Mouse (Mus musculus): ENCODE data around the gene Ptch2. TPM values are rescaled to one million over a fixed set of nuclear protein-coding genes. Genes with fewer than 3 reads are reported as not detected.

Gene Ptch2
- total RNA-seq, 2 experiments from 2014 or later, result 5.8 to 6.5 TPM

- intact Hi-C loops (cut with DNase I), result no loop called here
- no peak for DNase-seq
Measured at GRCm38 (mm10) chr4:117126675-117127290, 30.9 kb downstream of the Ptch2 start, which contains the start of gene Tctex1d4. TSS of gene Tctex1d4 (plus strand) at chr4:117126794.

GRCm38 (mm10) chr4:117127991-117128686, 32.3 kb downstream of the Ptch2 start:
- no peak for DNase-seq
- intact Hi-C loops (cut with DNase I), result no loop called here

- no peak for DNase-seq
- intact Hi-C loops (cut with DNase I), result no loop called here
Measured at GRCm38 (mm10) chr4:117130790-117131189, 34.9 kb downstream of the Ptch2 start.

GRCm38 (mm10) chr4:117131198-117131597, 35.3 kb downstream of the Ptch2 start:
- intact Hi-C loops (cut with DNase I), result no loop called here
- DNase-seq, result no peak

- DNase-seq, result peak; percentile 72
- intact Hi-C loops (cut with DNase I), result no loop called here
Measured at GRCm38 (mm10) chr4:117131890-117132793, 36.3 kb downstream of the Ptch2 start.

- intact Hi-C loops (cut with DNase I), result no loop called here
- DNase-seq, result no peak
Measured at GRCm38 (mm10) chr4:117132794-117133143, 36.9 kb downstream of the Ptch2 start.

- intact Hi-C loops (cut with DNase I), result no loop called here
- no peak for DNase-seq
Measured at GRCm38 (mm10) chr4:117133366-117133796, 37.5 kb downstream of the Ptch2 start.

GRCm38 (mm10) chr4:117133817-117134600, 38.1 kb downstream of the Ptch2 start, which contains the start of gene Plk3:
TSS of gene Plk3 (minus strand) at chr4:117133963.
- intact Hi-C loops (cut with DNase I), result no loop called here
- DNase-seq, result peak; percentile 98

- intact Hi-C loops (cut with DNase I), result no loop called here
Measured at GRCm38 (mm10) chr4:117134601-117134995, 38.7 kb downstream of the Ptch2 start.

GRCm38 (mm10) chr4:117136034-117136433, 40.2 kb downstream of the Ptch2 start:
- no peak for DNase-seq
- intact Hi-C loops (cut with DNase I), result no loop called here

More at GRCm38 (mm10) chr4:117134601-117134995, 38.7 kb downstream of the Ptch2 start:
- no peak for DNase-seq

GRCm38 (mm10) chr4:117138295-117139216, 42.7 kb downstream of the Ptch2 start:
- no peak for DNase-seq
- intact Hi-C loops (cut with DNase I), result no loop called here

GRCm38 (mm10) chr4:117139217-117139612, 43.3 kb downstream of the Ptch2 start:
- intact Hi-C loops (cut with DNase I), result no loop called here
- DNase-seq, result peak; percentile 40

- no peak for DNase-seq
- intact Hi-C loops (cut with DNase I), result loop anchor here (5.0 kb wide), 1 partner anchor 138 kb away; no protein-coding TSS in a partner anchor
Measured at GRCm38 (mm10) chr4:117140613-117141012, 44.7 kb downstream of the Ptch2 start.

- intact Hi-C loops (cut with DNase I), result loop anchor here (5.0 kb wide), 1 partner anchor 141 kb away; no protein-coding TSS in a partner anchor
Measured at GRCm38 (mm10) chr4:117143023-117143422, 47.1 kb downstream of the Ptch2 start.

GRCm38 (mm10) chr4:117145248-117145647, 49.4 kb downstream of the Ptch2 start:
- intact Hi-C loops (cut with DNase I), result no loop called here
- DNase-seq, result no peak

More at GRCm38 (mm10) chr4:117143023-117143422, 47.1 kb downstream of the Ptch2 start:
- DNase-seq, result no peak

- intact Hi-C loops (cut with DNase I), result no loop called here
- DNase-seq, result peak; percentile 89
Measured at GRCm38 (mm10) chr4:117146176-117146575, 50.3 kb downstream of the Ptch2 start.

GRCm38 (mm10) chr4:117148047-117148713, 52.3 kb downstream of the Ptch2 start:
- intact Hi-C loops (cut with DNase I), result no loop called here
- DNase-seq, result no peak

- no peak for DNase-seq
- intact Hi-C loops (cut with DNase I), result no loop called here
Measured at GRCm38 (mm10) chr4:117148815-117149214, 52.9 kb downstream of the Ptch2 start.
